Mouse (Mus musculus): ENCODE measurements at regions not wholly inside any gene's neighbourhood (a gene's known extent, or its start where the extent isn't known, plus 50 kb on each side); places are given as distances from the start of the nearest gene placed in this dataset.

DNA sequence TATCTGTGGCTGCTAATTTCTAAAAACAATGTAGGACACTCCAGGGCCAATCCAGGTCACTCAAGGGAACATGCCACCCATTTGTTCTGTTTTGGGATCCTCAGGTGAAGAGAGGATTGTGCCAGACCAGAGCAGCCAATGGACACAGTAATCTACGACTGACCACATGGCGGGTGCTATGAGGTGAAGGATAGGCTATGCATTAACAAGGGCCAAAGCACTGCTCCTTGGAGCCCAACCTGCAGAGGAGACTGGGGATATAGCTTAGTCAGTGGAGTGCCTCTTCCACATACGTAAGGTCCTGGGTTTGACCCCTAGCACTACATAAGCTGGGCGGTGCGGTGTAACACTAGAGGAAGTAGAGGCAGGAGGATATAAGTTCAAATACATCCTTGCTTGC, 156.0 kb downstream of the Inhbb start:
- no peak overlapping the region for H3K4me3 ChIP-seq (ENCODE audit: low read length)
- no peak for ATAC-seq (ENCODE audit: low FRiP score, low TSS enrichment)
- no peak overlapping the region for H3K9ac ChIP-seq (replicated peaks; ENCODE audit: low read length)
- no peaks in the 10 kb centered on the region for H3K27me3 ChIP-seq (ENCODE audit: insufficient read depth, low read length)
- 86% methylated on average over 5 of the region's 5 CpGs for WGBS
- no peaks in the 10 kb centered on the region for H3K4me1 ChIP-seq (ENCODE audit: insufficient read depth, low read length)
- no peak overlapping the region for H3K4me2 ChIP-seq (replicated peaks; ENCODE audit: low read depth, low read length)
- H3K36me3 ChIP-seq (ENCODE audit: insufficient read depth, low read length): no peaks in the 10 kb centered on the region
- no peak overlapping the region for H3K27ac ChIP-seq (ENCODE audit: low read length)
- H3K9me3 ChIP-seq (ENCODE audit: low read length): peaks cover 10% of the 10 kb centered on the region; the same call in 1 of the 2 replicates

- H3K9me3 ChIP-seq (ENCODE audit: low read length): peaks cover 9% of the 10 kb centered on the region; the same call in 1 of the 2 replicates
- no peak overlapping the region for H3K4me2 ChIP-seq (replicated peaks; ENCODE audit: low read depth, low read length)
- no peaks in the 10 kb centered on the region for H3K36me3 ChIP-seq (ENCODE audit: insufficient read depth, low read length)
- no peak for ATAC-seq (ENCODE audit: low FRiP score, low TSS enrichment)
- no peak overlapping the region for H3K9ac ChIP-seq (replicated peaks; ENCODE audit: low read length)
- H3K27ac ChIP-seq (ENCODE audit: low read length): no peak overlapping the region
- WGBS: 75% methylated on average over 10 of the region's 10 CpGs
- no peaks in the 10 kb centered on the region for H3K4me1 ChIP-seq (ENCODE audit: insufficient read depth, low read length)
- H3K27me3 ChIP-seq (ENCODE audit: insufficient read depth, low read length): no peaks in the 10 kb centered on the region
- no peak overlapping the region for H3K4me3 ChIP-seq (ENCODE audit: low read length)
Observed at GRCm38 (mm10) chr1:119265192-119265891, 156.7 kb downstream of the Inhbb start.

- Histone ChIP-seq H3K4me1 (ENCODE audit: insufficient read depth, low read length) (peaks cover 5% of the 10 kb centered on the region; the same call in 1 of the 2 replicates), H3K9ac (replicated peaks; ENCODE audit: low read length) (no peak overlapping the region), H3K27me3 (ENCODE audit: insufficient read depth, low read length) (no peaks in the 10 kb centered on the region), H3K9me3 (ENCODE audit: low read length) (peaks cover 9% of the 10 kb centered on the region; the same call in 1 of the 2 replicates), H3K4me3 (ENCODE audit: low read length) (no peak overlapping the region), H3K4me2 (replicated peaks; ENCODE audit: low read depth, low read length) (no peak overlapping the region), H3K36me3 (ENCODE audit: insufficient read depth, low read length) (no peaks in the 10 kb centered on the region), H3K27ac (ENCODE audit: low read length) (no peak overlapping the region)
- 80% methylated on average over 9 of the region's 9 CpGs for WGBS
- no peak for ATAC-seq (ENCODE audit: low FRiP score, low TSS enrichment)
Observed at GRCm38 (mm10) chr1:119259455-119259854, 162.6 kb downstream of the Inhbb start.

DNA sequence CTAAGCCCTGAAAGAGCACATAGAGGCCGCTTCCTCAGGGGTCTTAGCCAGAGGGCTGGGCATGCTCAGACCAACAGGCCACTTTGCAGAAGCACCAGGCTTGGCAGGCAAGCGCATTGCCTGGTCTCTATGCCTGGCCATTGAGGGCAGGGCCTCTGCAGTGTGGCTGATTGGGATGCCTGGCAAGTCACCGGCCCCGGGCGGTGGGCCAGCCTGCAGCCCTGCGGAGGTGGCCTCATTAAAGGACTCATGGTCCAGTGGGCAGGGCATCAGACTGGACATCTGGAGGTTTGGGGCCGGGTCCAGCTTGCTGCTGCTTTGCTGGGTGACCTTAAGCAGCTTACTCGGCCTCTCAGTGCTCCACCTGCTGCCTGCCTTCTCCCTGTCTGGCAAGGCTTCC, 165.3 kb downstream of the Inhbb start:
- WGBS: 65% methylated on average over 8 of the region's 8 CpGs
- no peak overlapping the region for H3K4me2 ChIP-seq (replicated peaks; ENCODE audit: low read depth, low read length)
- no peak for ATAC-seq (ENCODE audit: low FRiP score, low TSS enrichment)
- H3K27ac ChIP-seq (ENCODE audit: low read length): no peak overlapping the region
- H3K36me3 ChIP-seq (ENCODE audit: insufficient read depth, low read length): no peaks in the 10 kb centered on the region
- no peak overlapping the region for H3K4me3 ChIP-seq (ENCODE audit: low read length)
- peaks cover 5% of the 10 kb centered on the region; the same call in 1 of the 2 replicates for H3K4me1 ChIP-seq (ENCODE audit: insufficient read depth, low read length)
- peaks cover 5% of the 10 kb centered on the region; the same call in 1 of the 2 replicates for H3K9me3 ChIP-seq (ENCODE audit: low read length)
- H3K27me3 ChIP-seq (ENCODE audit: insufficient read depth, low read length): no peaks in the 10 kb centered on the region
- H3K9ac ChIP-seq (replicated peaks; ENCODE audit: low read length): no peak overlapping the region

GRCm38 (mm10) chr1:119256097-119256473, 166.0 kb downstream of the Inhbb start:
- Histone ChIP-seq H3K9me3 (ENCODE audit: low read length) (0 out of 2 replicates have a peak, but pooled peaks cover 3% of the 10 kb centered on the region), H3K4me3 (ENCODE audit: low read length) (no peak overlapping the region), H3K4me1 (ENCODE audit: insufficient read depth, low read length) (peaks cover 5% of the 10 kb centered on the region; the same call in 1 of the 2 replicates), H3K36me3 (ENCODE audit: insufficient read depth, low read length) (no peaks in the 10 kb centered on the region), H3K9ac (replicated peaks; ENCODE audit: low read length) (no peak overlapping the region), H3K27ac (ENCODE audit: low read length) (no peak overlapping the region), H3K27me3 (ENCODE audit: insufficient read depth, low read length) (no peaks in the 10 kb centered on the region), H3K4me2 (replicated peaks; ENCODE audit: low read depth, low read length) (no peak overlapping the region)
- 39% methylated on average over 5 of the region's 5 CpGs for WGBS
- ATAC-seq (ENCODE audit: low FRiP score, low TSS enrichment): no peak; the same call in 1 of the 2 replicates

DNA sequence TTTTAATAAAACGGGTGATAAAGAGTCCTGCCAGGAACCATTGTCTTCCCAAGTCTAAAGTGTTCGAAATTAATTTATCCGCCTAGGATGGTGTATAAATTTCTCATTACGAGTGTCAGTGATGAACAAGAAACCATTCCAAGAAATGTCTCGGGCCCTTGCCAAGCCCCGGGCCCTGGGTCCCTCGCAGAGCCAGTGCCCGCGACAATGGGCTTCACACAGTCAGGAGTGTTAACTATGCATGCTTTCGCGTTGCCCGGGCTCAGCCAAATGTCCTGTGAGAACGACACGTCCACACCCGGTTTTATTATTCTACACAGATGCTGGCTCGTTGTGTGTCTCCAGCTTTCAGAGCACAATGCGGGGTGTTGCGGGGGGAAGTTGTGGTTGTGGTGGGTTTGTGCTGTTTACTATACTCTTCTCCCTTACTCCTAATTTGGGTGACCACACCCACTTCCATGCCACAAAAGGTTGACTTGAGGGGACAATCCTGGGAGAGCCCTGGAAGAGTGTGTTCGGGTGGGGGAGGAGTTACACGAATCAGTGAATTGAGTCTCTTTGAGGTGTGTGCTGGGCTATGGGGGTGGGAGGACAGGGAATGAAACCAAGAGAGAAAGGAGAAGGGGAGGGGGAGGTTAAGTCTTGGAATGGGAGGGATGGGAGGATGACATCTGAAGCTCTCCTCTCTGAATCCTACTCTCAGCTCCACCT, 166.5 kb downstream of the Inhbb start:
- H3K27ac ChIP-seq (ENCODE audit: low read length): no peak overlapping the region
- H3K4me2 ChIP-seq (replicated peaks; ENCODE audit: low read depth, low read length): no peak overlapping the region
- H3K27me3 ChIP-seq (ENCODE audit: insufficient read depth, low read length): no peaks in the 10 kb centered on the region
- WGBS: 74% methylated on average over 20 of the region's 20 CpGs
- no peaks in the 10 kb centered on the region for H3K36me3 ChIP-seq (ENCODE audit: insufficient read depth, low read length)
- no peak overlapping the region for H3K4me3 ChIP-seq (ENCODE audit: low read length)
- H3K4me1 ChIP-seq (ENCODE audit: insufficient read depth, low read length): peaks cover 5% of the 10 kb centered on the region; the same call in 1 of the 2 replicates
- no peak for ATAC-seq (ENCODE audit: low FRiP score, low TSS enrichment)
- H3K9ac ChIP-seq (replicated peaks; ENCODE audit: low read length): no peak overlapping the region
- 0 out of 2 replicates have a peak, but pooled peaks cover 3% of the 10 kb centered on the region for H3K9me3 ChIP-seq (ENCODE audit: low read length)

- H3K27ac ChIP-seq (ENCODE audit: low read length): no peak overlapping the region
- H3K4me2 ChIP-seq (replicated peaks; ENCODE audit: low read depth, low read length): no peak overlapping the region
- ATAC-seq (ENCODE audit: low FRiP score, low TSS enrichment): no peak
- 0 out of 2 replicates have a peak, but pooled peaks cover 3% of the 10 kb centered on the region for H3K9me3 ChIP-seq (ENCODE audit: low read length)
- no peaks in the 10 kb centered on the region for H3K27me3 ChIP-seq (ENCODE audit: insufficient read depth, low read length)
- no peak overlapping the region for H3K4me3 ChIP-seq (ENCODE audit: low read length)
- H3K36me3 ChIP-seq (ENCODE audit: insufficient read depth, low read length): no peaks in the 10 kb centered on the region
- peaks cover 5% of the 10 kb centered on the region; the same call in 1 of the 2 replicates for H3K4me1 ChIP-seq (ENCODE audit: insufficient read depth, low read length)
- no peak overlapping the region for H3K9ac ChIP-seq (replicated peaks; ENCODE audit: low read length)
- WGBS: 87% methylated on average over 5 of the region's 5 CpGs
Observed at GRCm38 (mm10) chr1:119254928-119255327, 167.1 kb downstream of the Inhbb start.

GRCm38 (mm10) chr1:119253371-119253851, 168.6 kb downstream of the Inhbb start:
- ATAC-seq (ENCODE audit: low FRiP score, low TSS enrichment): peak; percentile 21; the same call in 1 of the 2 replicates

DNA sequence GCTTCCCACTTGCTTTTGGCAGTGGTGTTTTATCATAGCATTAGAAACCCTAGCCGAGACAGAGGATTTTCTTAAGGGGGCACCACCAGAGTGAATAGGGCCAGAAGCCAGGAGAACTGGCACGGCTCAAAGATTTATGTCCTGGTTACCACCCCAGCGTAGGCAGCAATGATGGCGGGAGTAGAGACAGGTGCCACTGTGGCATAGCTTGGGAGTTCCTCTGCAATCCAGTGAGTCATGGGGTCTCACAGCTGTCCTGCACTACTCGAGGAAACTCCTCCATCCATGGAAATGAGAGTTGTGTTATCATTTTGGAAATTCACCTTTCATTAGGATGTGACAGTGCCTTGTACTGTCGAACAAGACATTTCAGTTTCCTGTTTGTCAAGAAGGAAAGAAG, 169.6 kb downstream of the Inhbb start:
- Histone ChIP-seq H3K4me3 (ENCODE audit: low read length) (no peak overlapping the region), H3K27me3 (ENCODE audit: insufficient read depth, low read length) (no peaks in the 10 kb centered on the region), H3K27ac (ENCODE audit: low read length) (no peak overlapping the region), H3K9ac (replicated peaks; ENCODE audit: low read length) (no peak overlapping the region), H3K4me1 (ENCODE audit: insufficient read depth, low read length) (peaks cover 5% of the 10 kb centered on the region; the same call in 1 of the 2 replicates), H3K36me3 (ENCODE audit: insufficient read depth, low read length) (no peaks in the 10 kb centered on the region), H3K9me3 (ENCODE audit: low read length) (0 out of 2 replicates have a peak, but pooled peaks cover 3% of the 10 kb centered on the region), H3K4me2 (replicated peaks; ENCODE audit: low read depth, low read length) (no peak overlapping the region)
- 78% methylated on average over 6 of the region's 6 CpGs for WGBS
- ATAC-seq (ENCODE audit: low FRiP score, low TSS enrichment): no peak

More at GRCm38 (mm10) chr1:119253371-119253851, 168.6 kb downstream of the Inhbb start:
- H3K4me1 ChIP-seq (ENCODE audit: insufficient read depth, low read length): peaks cover 5% of the 10 kb centered on the region; the same call in 1 of the 2 replicates
- no peaks in the 10 kb centered on the region for H3K27me3 ChIP-seq (ENCODE audit: insufficient read depth, low read length)
- H3K9me3 ChIP-seq (ENCODE audit: low read length): 0 out of 2 replicates have a peak, but pooled peaks cover 3% of the 10 kb centered on the region
- no peak overlapping the region for H3K9ac ChIP-seq (replicated peaks; ENCODE audit: low read length)
- 59% methylated on average over 7 of the region's 7 CpGs for WGBS
- H3K4me2 ChIP-seq (replicated peaks; ENCODE audit: low read depth, low read length): no peak overlapping the region
- no peak overlapping the region for H3K4me3 ChIP-seq (ENCODE audit: low read length)
- H3K36me3 ChIP-seq (ENCODE audit: insufficient read depth, low read length): no peaks in the 10 kb centered on the region
- H3K27ac ChIP-seq (ENCODE audit: low read length): no peak overlapping the region
